Mouse (Mus musculus): ENCODE data around the gene Tmem59l.
"Not testable (repeated sequence)": the region's sequence is repeated elsewhere in the genome, so short reads cannot be mapped to it uniquely, and the experiment has no call there.

Tmem59l gene

GRCm38 (mm10) chr8:70486941-70487520, at the start of gene Tmem59l:
Gene Tmem59l, minus strand, starts transcription at chr8:70487358.
- no peak for DNase-seq (ENCODE audit: low spot score)

GRCm38 (mm10) chr8:70535701-70536100, 48.5 kb upstream of the Tmem59l start:
- DNase-seq (ENCODE audit: low spot score) = no peak

- DNase-seq (ENCODE audit: low spot score) = no peak
Observed at GRCm38 (mm10) chr8:70535221-70535620, 48.1 kb upstream of the Tmem59l start.

- DNase-seq (ENCODE audit: low spot score) = no peak
Observed at GRCm38 (mm10) chr8:70534281-70534680, 47.1 kb upstream of the Tmem59l start.

GRCm38 (mm10) chr8:70530314-70530713, 43.2 kb upstream of the Tmem59l start:
- no peak for DNase-seq (ENCODE audit: low spot score)

GRCm38 (mm10) chr8:70529741-70530161, 42.6 kb upstream of the Tmem59l start:
- DNase-seq (ENCODE audit: low spot score) = no peak

GRCm38 (mm10) chr8:70529299-70529698, 42.1 kb upstream of the Tmem59l start:
- no peak for DNase-seq (ENCODE audit: low spot score)

- DNase-seq (ENCODE audit: low spot score) = no peak
Observed at GRCm38 (mm10) chr8:70528182-70528797, 41.1 kb upstream of the Tmem59l start.

GRCm38 (mm10) chr8:70527512-70528181, 40.5 kb upstream of the Tmem59l start, which contains the start of the genes Fkbp8 and Kxd1:
Gene Fkbp8, plus strand, starts transcription at chr8:70527724.
Gene Kxd1, minus strand, starts transcription at chr8:70527956.
- peak; percentile 97 for DNase-seq (ENCODE audit: low spot score)

- DNase-seq (ENCODE audit: low spot score) = no peak
Observed at GRCm38 (mm10) chr8:70527111-70527511, 40.0 kb upstream of the Tmem59l start.

GRCm38 (mm10) chr8:70522592-70523403, 35.6 kb upstream of the Tmem59l start:
- peak; percentile 97 for DNase-seq (ENCODE audit: low spot score)

GRCm38 (mm10) chr8:70519606-70520005, 32.4 kb upstream of the Tmem59l start:
- no peak for DNase-seq (ENCODE audit: low spot score)

- no peak for DNase-seq (ENCODE audit: low spot score)
Observed at GRCm38 (mm10) chr8:70519043-70519442, 31.9 kb upstream of the Tmem59l start.

GRCm38 (mm10) chr8:70517940-70518643, 30.9 kb upstream of the Tmem59l start:
- no peak for DNase-seq (ENCODE audit: low spot score)

GRCm38 (mm10) chr8:70513441-70513840, 26.3 kb upstream of the Tmem59l start:
- no peak for DNase-seq (ENCODE audit: low spot score)

- no peak for DNase-seq (ENCODE audit: low spot score)
Observed at GRCm38 (mm10) chr8:70512253-70512903, 25.2 kb upstream of the Tmem59l start.

- DNase-seq (ENCODE audit: low spot score) = no peak
Observed at GRCm38 (mm10) chr8:70511770-70512169, 24.6 kb upstream of the Tmem59l start.

- not testable (repeated sequence) for DNase-seq (ENCODE audit: low spot score)
Observed at GRCm38 (mm10) chr8:70511174-70511573, 24.0 kb upstream of the Tmem59l start.

GRCm38 (mm10) chr8:70510228-70510915, 23.2 kb upstream of the Tmem59l start, which contains the start of gene Uba52:
Gene Uba52, minus strand, starts transcription at chr8:70510801.
- DNase-seq (ENCODE audit: low spot score) = peak; percentile 98

- no peak for DNase-seq (ENCODE audit: low spot score)
Observed at GRCm38 (mm10) chr8:70509281-70509952, 22.3 kb upstream of the Tmem59l start.
